Mouse (Mus musculus): ENCODE measurements around the gene Veph1. TPM values are rescaled to one million over a fixed set of nuclear protein-coding genes. Genes with fewer than 3 reads are reported as not detected.

Veph1 gene
- total and polyA plus RNA-seq, 3 experiments, result not detected

GRCm38 (mm10) chr3:66105493-66105892 lies 191.1 kb downstream of the Veph1 start:
- dilution Hi-C loops (cut with MboI; ENCODE audit: extremely low pct_ligation_motif_present, extremely low pct_unique_long_range_greater_than_20kb, low sequenced_read_pairs) (no loop called here), in situ Hi-C loops (cut with MboI; ENCODE audit: low pct_ligation_motif_present, low pct_unique_long_range_greater_than_20kb, low sequenced_read_pairs) (no loop called here)
- Histone ChIP-seq H3K27ac (ENCODE audit: insufficient read depth, low read depth) (no peak overlapping the region), H3K4me1 (ENCODE audit: control insufficient read depth in 1 of 2, insufficient read depth in 2 of 2) (peaks cover 0 to 18% of the 10 kb centered on the region in 2 experiments; a peak in 2 of 4 replicates), H3K9ac (ENCODE audit: insufficient read depth, low read depth) (no peak overlapping the region), H3K4me3 (replicated peaks in 1 of 3; ENCODE audit: low read depth in 2 of 3, low read length in 2 of 3, poor library complexity in 1 of 3) (no peak overlapping the region), H3K36me3 (replicated peaks in 1 of 2; ENCODE audit: control insufficient read depth in 1 of 2, insufficient read depth in 1 of 2, low read length in 1 of 2) (no peaks in the 10 kb centered on the region), H3K9me3 (replicated peaks; ENCODE audit: low read length) (peaks cover 6% of the 10 kb centered on the region), H3K79me2 (replicated peaks; ENCODE audit: control insufficient read depth, extremely low read depth, insufficient read depth, poor library complexity, severe bottlenecking) (no peaks in the 10 kb centered on the region), H3K27me3 (replicated peaks) (no peaks in the 10 kb centered on the region), H3K4me2 (ENCODE audit: insufficient read depth, low read depth, poor library complexity, severe bottlenecking) (no peak overlapping the region)
- DNase-seq (ENCODE audit: extremely low read depth), result no peak
- TF ChIP-seq CHD2 (IDR thresholded peaks at IDR 0.05; ENCODE audit: low read length) (no peak), SIN3A (IDR thresholded peaks at IDR 0.05; ENCODE audit: low read length) (no peak), CTCF (conservative IDR thresholded peaks at IDR 0.05 in 1 of 2, IDR thresholded peaks at IDR 0.05 in 1 of 2; ENCODE audit: low read depth in 2 of 2, low read length in 2 of 2) (no peak), UBTF (IDR thresholded peaks at IDR 0.05; ENCODE audit: low read depth, low read length) (no peak), USF2 (conservative IDR thresholded peaks at IDR 0.05; ENCODE audit: low read depth, low read length) (no peak), USF1 (IDR thresholded peaks at IDR 0.05; ENCODE audit: low read depth, low read length) (no peak), MAFK (IDR thresholded peaks at IDR 0.05; ENCODE audit: insufficient replicate concordance, low read length) (no peak)

DNA sequence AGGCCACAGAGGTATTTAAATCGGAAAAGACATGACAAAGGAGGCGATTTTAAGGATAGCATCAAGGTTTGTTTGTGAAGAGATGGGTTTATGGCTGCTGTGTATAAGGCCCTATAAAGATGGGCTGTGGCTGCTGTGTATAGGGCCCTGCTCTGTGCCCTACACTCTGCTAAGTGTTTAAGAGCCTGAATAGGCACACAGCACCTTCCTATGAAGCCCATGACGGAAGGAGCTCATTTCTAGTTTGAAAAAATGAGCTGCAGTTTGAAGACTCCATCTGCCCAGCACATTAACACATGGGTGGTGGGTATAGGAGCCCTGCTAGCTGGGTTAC lies 194.1 kb downstream of the Veph1 start:
- no peak overlapping the region for H3K27ac ChIP-seq (ENCODE audit: insufficient read depth, low read depth)
- H3K9me3 ChIP-seq (replicated peaks; ENCODE audit: low read length), result peaks cover 6% of the 10 kb centered on the region
- no peak overlapping the region for H3K4me2 ChIP-seq (ENCODE audit: insufficient read depth, low read depth, poor library complexity, severe bottlenecking)
- in situ Hi-C loops (cut with MboI; ENCODE audit: low pct_ligation_motif_present, low pct_unique_long_range_greater_than_20kb, low sequenced_read_pairs) (no loop called here), dilution Hi-C loops (cut with MboI; ENCODE audit: extremely low pct_ligation_motif_present, extremely low pct_unique_long_range_greater_than_20kb, low sequenced_read_pairs) (no loop called here)
- peaks cover 0 to 11% of the 10 kb centered on the region in 2 experiments; a peak in 2 of 4 replicates for H3K4me1 ChIP-seq (ENCODE audit: control insufficient read depth in 1 of 2, insufficient read depth in 2 of 2)
- no peak overlapping the region for H3K9ac ChIP-seq (ENCODE audit: insufficient read depth, low read depth)
- TF ChIP-seq PAX5 (IDR thresholded peaks at IDR 0.05; ENCODE audit: low read length), result no peak
- no peak for TF ChIP-seq ZMIZ1 (IDR thresholded peaks at IDR 0.05; ENCODE audit: low read depth, low read length)
- TF ChIP-seq ZKSCAN1 (IDR thresholded peaks at IDR 0.05; ENCODE audit: borderline replicate concordance, low read depth, low read length), result no peak
- TF ChIP-seq JUND (conservative IDR thresholded peaks at IDR 0.05; ENCODE audit: low read depth, low read length), result no peak
- TF ChIP-seq IRF4 (IDR thresholded peaks at IDR 0.05; ENCODE audit: low read depth, low read length), result no peak
- TF ChIP-seq ZNF384 (IDR thresholded peaks at IDR 0.05; ENCODE audit: low read depth, low read length), result no peak
- no peak for TF ChIP-seq JUN (IDR thresholded peaks at IDR 0.05; ENCODE audit: insufficient read depth, low read depth, low read length)
- no peak for TF ChIP-seq CHD1 (IDR thresholded peaks at IDR 0.05; ENCODE audit: low read depth, low read length)
- TF ChIP-seq NRF1 (IDR thresholded peaks at IDR 0.05; ENCODE audit: low read depth, low read length), result no peak
- TF ChIP-seq ELF1 (IDR thresholded peaks at IDR 0.05; ENCODE audit: low read depth, low read length), result no peak
- no peak for TF ChIP-seq KAT2A (IDR thresholded peaks at IDR 0.05; ENCODE audit: insufficient replicate concordance, low read length)
- no peak overlapping the region for H3K4me3 ChIP-seq (replicated peaks in 1 of 3; ENCODE audit: low read depth in 2 of 3, low read length in 2 of 3, poor library complexity in 1 of 3)
- H3K36me3 ChIP-seq (replicated peaks in 1 of 2; ENCODE audit: control insufficient read depth in 1 of 2, insufficient read depth in 1 of 2, low read length in 1 of 2), result no peaks in the 10 kb centered on the region
- no peaks in the 10 kb centered on the region for H3K27me3 ChIP-seq (replicated peaks)
- no peaks in the 10 kb centered on the region for H3K79me2 ChIP-seq (replicated peaks; ENCODE audit: control insufficient read depth, extremely low read depth, insufficient read depth, poor library complexity, severe bottlenecking)
- no peak for DNase-seq (ENCODE audit: extremely low read depth)
